Mouse (Mus musculus): Measurements from ENCODE around the gene Col26a1. TPM values are rescaled to one million over a fixed set of nuclear protein-coding genes. Genes with fewer than 3 reads are reported as not detected.

Col26a1 gene
- polyA plus RNA-seq, 1 experiment from 2014 or later, result 13.3 TPM

- no peaks in the 10 kb centered on the region for H3K27me3 ChIP-seq (ENCODE audit: control insufficient read depth, insufficient read depth, low read length)
- no peak overlapping the region for H3K9ac ChIP-seq (ENCODE audit: low read depth, low read length)
- no peak for ATAC-seq (replicated peaks; ENCODE audit: insufficient number of reproducible peaks, low FRiP score, low TSS enrichment)
- peaks cover 5% of the 10 kb centered on the region; the same call in 1 of the 2 replicates for H3K4me1 ChIP-seq (ENCODE audit: control insufficient read depth, insufficient read depth, low read length)
- 94% methylated on average over 8 of the region's 8 CpGs for WGBS (ENCODE audit: insufficient replicate concordance)
- H3K4me2 ChIP-seq, result no peak overlapping the region
- no peak overlapping the region for H3K27ac ChIP-seq (ENCODE audit: low read depth, low read length)
- no peaks in the 10 kb centered on the region for H3K9me3 ChIP-seq (replicated peaks; ENCODE audit: control insufficient read depth, low read length)
- H3K4me3 ChIP-seq (ENCODE audit: low read depth, low read length), result no peak overlapping the region
- peaks cover 2% of the 10 kb centered on the region; the same call in 1 of the 2 replicates for H3K36me3 ChIP-seq (ENCODE audit: control insufficient read depth, insufficient read depth, low read length)
These were observed 34.7 kb upstream of the Col26a1 start for GRCm38 (mm10) chr5:136917613-136918242.

DNA sequence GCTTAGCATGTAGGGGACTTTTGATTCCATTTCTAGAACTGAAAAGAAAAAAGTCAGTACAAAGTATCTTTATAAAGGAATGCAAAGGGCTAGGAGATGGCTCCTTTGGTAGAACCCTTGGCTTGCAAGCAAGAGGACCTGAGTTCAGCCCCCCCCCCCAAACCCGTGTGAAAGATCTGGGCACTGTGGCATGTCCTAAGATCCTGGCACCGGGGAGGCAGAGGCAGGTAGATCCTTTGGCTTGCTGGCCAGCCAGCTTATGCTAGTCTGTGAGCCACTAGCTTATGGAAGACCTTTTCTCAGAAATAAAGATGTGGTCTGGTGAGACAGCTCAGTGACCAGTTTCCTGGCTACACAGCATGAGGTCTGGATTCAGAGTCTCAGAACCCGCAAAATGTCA lies 31.2 kb upstream of the Col26a1 start:
- WGBS (ENCODE audit: insufficient replicate concordance), result 83% methylated on average over 3 of the region's 3 CpGs

GRCm38 (mm10) chr5:136907991-136908857 lies 25.2 kb upstream of the Col26a1 start, which contains the start of gene Ift22:
Gene Ift22 (plus strand): TSS chr5:136908150.
- peak; percentile 86 for ATAC-seq (replicated peaks; ENCODE audit: insufficient number of reproducible peaks, low FRiP score, low TSS enrichment)
- Histone ChIP-seq H3K4me1 (ENCODE audit: control insufficient read depth, insufficient read depth, low read length) (no peaks in the 10 kb centered on the region; the same call in 1 of the 2 replicates), H3K27me3 (ENCODE audit: control insufficient read depth, insufficient read depth, low read length) (no peaks in the 10 kb centered on the region), H3K9ac (ENCODE audit: low read depth, low read length) (peak within 1 kb of the TSS; percentile 62), H3K27ac (ENCODE audit: low read depth, low read length) (no peak within 1 kb of the TSS), H3K4me2 (peak within 1 kb of the TSS; percentile 76), H3K4me3 (ENCODE audit: low read depth, low read length) (peak within 1 kb of the TSS; percentile 62), H3K36me3 (ENCODE audit: control insufficient read depth, insufficient read depth, low read length) (peaks cover 5% of the 10 kb centered on the region), H3K9me3 (replicated peaks; ENCODE audit: control insufficient read depth, low read length) (no peaks in the 10 kb centered on the region)
- WGBS (ENCODE audit: insufficient replicate concordance), result 9% methylated on average over 32 of the region's 32 CpGs

More for the DNA sequence above, 31.2 kb upstream of the Col26a1 start:
- ATAC-seq (replicated peaks; ENCODE audit: insufficient number of reproducible peaks, low FRiP score, low TSS enrichment), result no peak
- no peaks in the 10 kb centered on the region for H3K27me3 ChIP-seq (ENCODE audit: control insufficient read depth, insufficient read depth, low read length)
- H3K4me2 ChIP-seq, result no peak overlapping the region
- H3K9me3 ChIP-seq (replicated peaks; ENCODE audit: control insufficient read depth, low read length), result no peaks in the 10 kb centered on the region
- H3K27ac ChIP-seq (ENCODE audit: low read depth, low read length), result no peak overlapping the region
- no peak overlapping the region for H3K9ac ChIP-seq (ENCODE audit: low read depth, low read length)
- H3K36me3 ChIP-seq (ENCODE audit: control insufficient read depth, insufficient read depth, low read length), result peaks cover 5% of the 10 kb centered on the region
- H3K4me3 ChIP-seq (ENCODE audit: low read depth, low read length), result no peak overlapping the region
- no peaks in the 10 kb centered on the region for H3K4me1 ChIP-seq (ENCODE audit: control insufficient read depth, insufficient read depth, low read length)

DNA sequence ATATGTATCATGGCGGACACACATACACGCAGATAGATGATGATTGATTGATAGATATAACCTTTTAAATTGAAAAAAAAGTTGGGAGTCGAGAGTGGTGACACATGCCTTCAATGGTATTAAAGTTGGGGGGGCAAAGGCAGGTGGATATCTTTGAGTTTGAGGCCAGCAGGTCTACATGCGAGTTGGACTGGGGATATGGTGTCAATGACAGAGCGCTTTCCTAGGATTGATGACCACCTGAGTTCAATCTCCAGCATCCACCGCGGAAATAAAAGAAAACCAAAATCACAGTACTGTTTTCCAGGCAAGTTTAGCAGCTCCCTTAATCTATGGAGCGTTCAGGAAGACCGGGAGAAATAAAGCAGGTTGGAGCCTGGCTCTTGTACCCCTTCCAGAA lies 24.6 kb upstream of the Col26a1 start:
- Histone ChIP-seq H3K9ac (ENCODE audit: low read depth, low read length) (peak overlapping the region; percentile 34; the same call in 1 of the 2 replicates), H3K4me3 (ENCODE audit: low read depth, low read length) (peak overlapping the region; percentile 62), H3K9me3 (replicated peaks; ENCODE audit: control insufficient read depth, low read length) (no peaks in the 10 kb centered on the region), H3K36me3 (ENCODE audit: control insufficient read depth, insufficient read depth, low read length) (peaks cover 2% of the 10 kb centered on the region; the same call in 1 of the 2 replicates), H3K27me3 (ENCODE audit: control insufficient read depth, insufficient read depth, low read length) (no peaks in the 10 kb centered on the region), H3K4me2 (peak overlapping the region; percentile 76), H3K4me1 (ENCODE audit: control insufficient read depth, insufficient read depth, low read length) (no peaks in the 10 kb centered on the region; the same call in 1 of the 2 replicates), H3K27ac (ENCODE audit: low read depth, low read length) (no peak overlapping the region)
- 38% methylated on average over 9 of the region's 9 CpGs for WGBS (ENCODE audit: insufficient replicate concordance)
- no peak for ATAC-seq (replicated peaks; ENCODE audit: insufficient number of reproducible peaks, low FRiP score, low TSS enrichment)

DNA sequence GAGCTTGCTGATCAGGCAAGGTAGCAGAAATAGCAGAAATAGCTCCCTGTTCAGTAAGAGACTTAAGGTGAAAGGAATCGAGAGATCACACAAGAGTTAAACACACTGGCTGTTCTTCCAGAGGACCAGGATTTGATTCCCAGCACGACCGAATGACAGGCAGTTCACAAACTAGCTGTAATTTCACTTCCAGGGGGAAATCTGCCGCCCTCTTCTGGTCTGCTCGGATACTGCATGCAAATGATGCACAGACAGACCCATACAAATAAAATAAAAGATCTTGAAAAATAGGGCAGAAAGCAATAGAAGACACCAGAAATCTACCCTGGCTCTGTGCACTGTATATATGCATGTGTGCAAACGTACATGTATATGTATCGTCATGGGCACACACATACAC lies 22.6 kb upstream of the Col26a1 start:
- Histone ChIP-seq H3K9ac (ENCODE audit: low read depth, low read length) (no peak overlapping the region), H3K27me3 (ENCODE audit: control insufficient read depth, insufficient read depth, low read length) (no peaks in the 10 kb centered on the region), H3K9me3 (replicated peaks; ENCODE audit: control insufficient read depth, low read length) (no peaks in the 10 kb centered on the region), H3K36me3 (ENCODE audit: control insufficient read depth, insufficient read depth, low read length) (no peaks in the 10 kb centered on the region), H3K4me2 (no peak overlapping the region), H3K4me1 (ENCODE audit: control insufficient read depth, insufficient read depth, low read length) (no peaks in the 10 kb centered on the region; the same call in 1 of the 2 replicates), H3K27ac (ENCODE audit: low read depth, low read length) (no peak overlapping the region), H3K4me3 (ENCODE audit: low read depth, low read length) (no peak overlapping the region)
- ATAC-seq (replicated peaks; ENCODE audit: insufficient number of reproducible peaks, low FRiP score, low TSS enrichment), result no peak
- 39% methylated on average over 7 of the region's 7 CpGs for WGBS (ENCODE audit: insufficient replicate concordance)

DNA sequence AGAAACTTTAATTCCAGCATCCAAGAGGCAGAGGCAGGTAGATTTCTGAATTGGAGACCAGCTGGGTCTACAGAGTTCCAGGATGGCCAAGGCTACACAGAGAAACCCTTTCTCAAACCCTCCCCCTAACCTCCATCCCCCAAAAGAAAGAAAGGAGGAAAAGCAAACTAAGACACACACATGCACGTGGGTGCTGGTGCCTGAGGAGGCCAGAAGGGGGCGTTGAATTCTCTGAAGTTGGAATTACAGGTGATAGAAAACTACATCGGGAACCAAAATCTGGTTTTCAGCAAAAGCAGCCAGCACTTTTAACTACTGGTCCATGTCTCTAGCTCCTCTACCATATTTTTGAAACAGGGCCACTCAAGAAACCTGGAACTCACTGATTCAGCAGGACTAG lies 21.6 kb upstream of the Col26a1 start:
- 53% methylated on average over 3 of the region's 3 CpGs for WGBS (ENCODE audit: insufficient replicate concordance)
- Histone ChIP-seq H3K9ac (ENCODE audit: low read depth, low read length) (no peak overlapping the region), H3K4me1 (ENCODE audit: control insufficient read depth, insufficient read depth, low read length) (peaks cover 2% of the 10 kb centered on the region; the same call in 1 of the 2 replicates), H3K27me3 (ENCODE audit: control insufficient read depth, insufficient read depth, low read length) (no peaks in the 10 kb centered on the region), H3K9me3 (replicated peaks; ENCODE audit: control insufficient read depth, low read length) (no peaks in the 10 kb centered on the region), H3K4me2 (no peak overlapping the region), H3K27ac (ENCODE audit: low read depth, low read length) (no peak overlapping the region), H3K4me3 (ENCODE audit: low read depth, low read length) (no peak overlapping the region), H3K36me3 (ENCODE audit: control insufficient read depth, insufficient read depth, low read length) (no peaks in the 10 kb centered on the region)
- no peak for ATAC-seq (replicated peaks; ENCODE audit: insufficient number of reproducible peaks, low FRiP score, low TSS enrichment)

GRCm38 (mm10) chr5:136895529-136895963 lies 12.5 kb upstream of the Col26a1 start:
- Histone ChIP-seq H3K4me2 (no peak overlapping the region), H3K27me3 (ENCODE audit: control insufficient read depth, insufficient read depth, low read length) (no peaks in the 10 kb centered on the region), H3K9me3 (replicated peaks; ENCODE audit: control insufficient read depth, low read length) (no peaks in the 10 kb centered on the region), H3K9ac (ENCODE audit: low read depth, low read length) (no peak overlapping the region), H3K4me3 (ENCODE audit: low read depth, low read length) (no peak overlapping the region), H3K4me1 (ENCODE audit: control insufficient read depth, insufficient read depth, low read length) (0 out of 2 replicates have a peak, but pooled peaks cover 3% of the 10 kb centered on the region), H3K27ac (ENCODE audit: low read depth, low read length) (no peak overlapping the region), H3K36me3 (ENCODE audit: control insufficient read depth, insufficient read depth, low read length) (no peaks in the 10 kb centered on the region)
- ATAC-seq (replicated peaks; ENCODE audit: insufficient number of reproducible peaks, low FRiP score, low TSS enrichment), result no peak
- WGBS (ENCODE audit: insufficient replicate concordance), result 57% methylated on average over 10 of the region's 10 CpGs

- Histone ChIP-seq H3K4me3 (ENCODE audit: low read depth, low read length) (no peak overlapping the region), H3K9me3 (replicated peaks; ENCODE audit: control insufficient read depth, low read length) (no peaks in the 10 kb centered on the region), H3K9ac (ENCODE audit: low read depth, low read length) (no peak overlapping the region), H3K27me3 (ENCODE audit: control insufficient read depth, insufficient read depth, low read length) (no peaks in the 10 kb centered on the region), H3K4me1 (ENCODE audit: control insufficient read depth, insufficient read depth, low read length) (0 out of 2 replicates have a peak, but pooled peaks cover 3% of the 10 kb centered on the region), H3K36me3 (ENCODE audit: control insufficient read depth, insufficient read depth, low read length) (no peaks in the 10 kb centered on the region), H3K27ac (ENCODE audit: low read depth, low read length) (no peak overlapping the region), H3K4me2 (no peak overlapping the region)
- ATAC-seq (replicated peaks; ENCODE audit: insufficient number of reproducible peaks, low FRiP score, low TSS enrichment), result no peak
- 58% methylated on average over 25 of the region's 25 CpGs for WGBS (ENCODE audit: insufficient replicate concordance)
These were observed 12.0 kb upstream of the Col26a1 start for GRCm38 (mm10) chr5:136894840-136895528.

Measured in heart, embryonic 11.5 days (tissue).